Mouse (Mus musculus): Measurements from ENCODE around the gene 2210011C24Rik.
"Not testable (repeated sequence)": the region's sequence is repeated elsewhere in the genome, so short reads cannot be mapped to it uniquely, and the experiment has no call there.

2210011C24Rik gene

GRCm38 (mm10) chr8:84021096-84021495 lies 9.1 kb upstream of the 2210011C24Rik start, which contains the start of gene Palm3:
Palm3 (plus strand) TSS chr8:84021471.
- no peak for DNase-seq (ENCODE audit: extremely low read depth, low read depth, low spot score)

DNA sequence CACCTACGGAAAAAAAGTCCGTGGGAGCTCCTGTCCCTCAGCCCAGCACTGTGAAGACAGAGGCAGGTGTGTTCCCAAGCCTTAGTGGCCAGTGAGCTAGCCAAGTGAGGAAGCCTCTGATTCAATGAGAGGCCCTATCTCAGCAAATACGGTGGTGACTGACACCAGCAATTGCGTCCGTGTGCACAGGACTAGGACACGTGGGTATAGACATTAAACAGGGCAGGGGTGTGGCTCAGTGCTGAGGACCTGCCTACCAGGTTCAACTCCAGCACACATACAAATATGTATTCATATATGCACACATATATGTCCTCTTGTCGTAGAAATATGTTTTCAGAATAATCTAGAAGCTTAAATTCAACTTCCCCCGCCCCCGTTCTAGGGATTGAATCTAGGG lies 7.8 kb upstream of the 2210011C24Rik start:
- no peak for DNase-seq (ENCODE audit: extremely low read depth, low read depth, low spot score)

- no peak for DNase-seq (ENCODE audit: extremely low read depth, low read depth, low spot score)
Observed at GRCm38 (mm10) chr8:84015833-84016232, 3.9 kb upstream of the 2210011C24Rik start.

GRCm38 (mm10) chr8:84012499-84013165 lies 661 bp upstream of the 2210011C24Rik start:
- no peak for DNase-seq (ENCODE audit: extremely low read depth, low read depth, low spot score)

GRCm38 (mm10) chr8:84010625-84011611 lies 1.1 kb downstream of the 2210011C24Rik start:
- DNase-seq (ENCODE audit: extremely low read depth, low read depth, low spot score) = no peak

DNA sequence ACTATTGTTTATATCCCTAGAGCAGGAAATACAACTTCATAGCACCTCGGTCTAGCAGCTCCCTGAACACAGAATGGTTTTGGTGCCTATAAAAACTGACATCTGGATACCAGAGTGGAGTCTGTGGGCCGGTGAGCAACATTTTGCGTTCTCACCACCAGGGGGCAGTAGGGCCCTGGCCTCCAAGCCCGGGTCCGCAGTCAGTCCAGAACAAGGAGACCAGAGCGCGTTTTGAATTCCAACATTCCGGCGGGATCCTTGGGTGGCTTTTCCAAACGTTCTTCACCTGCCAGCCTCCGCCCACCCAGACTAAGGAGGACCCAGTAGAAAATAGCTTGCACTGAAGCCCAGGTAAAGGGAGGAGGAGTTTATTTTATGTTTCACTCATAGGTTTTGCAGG lies 2.1 kb downstream of the 2210011C24Rik start:
- no peak for DNase-seq (ENCODE audit: extremely low read depth, low read depth, low spot score)

GRCm38 (mm10) chr8:84008362-84008761 lies 3.6 kb downstream of the 2210011C24Rik start:
- DNase-seq (ENCODE audit: extremely low read depth, low read depth, low spot score) = no peak

GRCm38 (mm10) chr8:84005502-84005901 lies 6.5 kb downstream of the 2210011C24Rik start:
- not testable (repeated sequence) for DNase-seq (ENCODE audit: extremely low read depth, low read depth, low spot score)

GRCm38 (mm10) chr8:84004533-84005201 lies 7.3 kb downstream of the 2210011C24Rik start:
- no peak for DNase-seq (ENCODE audit: extremely low read depth, low read depth, low spot score)

- no peak for DNase-seq (ENCODE audit: extremely low read depth, low read depth, low spot score)
Observed at GRCm38 (mm10) chr8:84003612-84004246, 8.2 kb downstream of the 2210011C24Rik start.

DNA sequence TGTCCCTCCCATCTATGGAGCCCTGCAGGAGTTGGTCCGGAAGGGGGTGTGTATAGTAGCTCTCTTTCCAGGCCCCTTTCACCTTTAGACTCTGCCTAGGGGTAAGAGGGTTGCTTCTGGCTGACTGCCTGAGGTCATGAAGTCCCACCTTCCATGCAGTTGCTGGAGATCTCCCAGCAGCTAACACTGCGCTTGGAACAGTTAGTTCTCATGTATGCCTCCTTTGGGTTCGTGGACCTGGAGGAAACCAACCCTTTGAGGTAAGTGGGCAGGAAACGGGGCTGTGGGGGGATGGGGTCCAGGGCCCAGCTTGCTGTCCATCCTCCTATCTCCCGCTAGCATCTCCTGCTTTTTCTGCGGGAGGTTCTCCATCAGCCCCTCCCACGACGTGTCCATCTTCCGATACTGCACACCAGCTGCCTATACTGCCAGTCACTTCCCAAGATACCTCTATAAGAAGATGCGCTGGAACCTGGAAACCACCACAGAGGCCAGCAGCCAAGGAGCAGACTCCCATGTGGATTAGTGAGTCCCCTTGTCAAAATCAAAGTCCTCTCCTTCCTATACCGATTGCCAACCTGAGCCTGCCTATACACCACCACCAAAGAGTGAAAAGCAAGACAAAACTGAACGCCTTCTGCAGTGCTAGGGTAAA lies 8.9 kb downstream of the 2210011C24Rik start:
- no peak for DNase-seq (ENCODE audit: extremely low read depth, low read depth, low spot score)

- no peak for DNase-seq (ENCODE audit: extremely low read depth, low read depth, low spot score)
Observed at GRCm38 (mm10) chr8:84001281-84002000, 10.5 kb downstream of the 2210011C24Rik start, which contains the start of gene 1700067K01Rik. 1700067K01Rik (plus strand) TSS chr8:84001502.

- DNase-seq (ENCODE audit: extremely low read depth, low read depth, low spot score) = no peak
Observed at GRCm38 (mm10) chr8:83999825-84000224, 12.1 kb downstream of the 2210011C24Rik start.

- DNase-seq (ENCODE audit: extremely low read depth, low read depth, low spot score) = no peak
Observed at GRCm38 (mm10) chr8:83999057-83999705, 12.8 kb downstream of the 2210011C24Rik start.

DNA sequence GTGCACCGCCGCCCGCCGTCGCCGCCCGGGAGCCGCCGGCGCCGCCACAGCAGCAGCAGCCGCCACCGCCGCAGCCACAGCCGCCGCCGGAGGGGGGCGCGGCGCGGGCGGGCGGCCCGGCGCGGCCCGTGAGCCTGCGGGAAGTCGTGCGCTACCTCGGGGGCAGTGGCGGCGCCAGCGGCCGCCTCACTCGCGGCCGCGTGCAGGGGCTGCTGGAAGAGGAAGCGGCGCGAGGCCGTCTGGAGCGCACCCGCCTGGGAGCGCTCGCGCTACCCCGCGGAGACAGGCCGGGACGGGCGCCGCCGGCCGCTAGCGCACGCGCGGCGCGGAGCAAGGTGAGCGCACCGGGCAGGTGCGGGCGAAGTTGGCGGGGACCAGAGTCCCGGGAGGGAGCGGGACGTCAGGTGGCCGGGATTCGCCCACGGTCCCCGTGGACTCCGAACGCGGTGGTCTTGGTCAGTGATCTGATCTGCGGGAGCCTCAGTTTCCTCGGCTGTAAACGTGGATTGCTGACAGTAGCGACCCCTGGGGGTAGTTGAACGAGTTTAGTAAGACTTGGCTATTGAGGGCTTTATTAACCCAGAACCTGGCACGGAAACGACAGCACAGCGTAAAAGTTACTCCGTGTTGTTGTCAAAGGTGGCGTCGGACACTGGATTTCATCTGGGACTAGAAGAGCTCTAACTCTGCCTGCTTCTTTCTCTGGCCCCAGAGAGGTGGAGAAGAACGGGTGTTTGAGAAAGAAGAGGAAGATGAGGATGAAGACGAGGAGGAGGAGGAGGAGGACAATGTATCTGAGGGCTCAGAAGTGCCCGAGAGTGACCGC lies 13.5 kb downstream of the 2210011C24Rik start:
- no peak for DNase-seq (ENCODE audit: extremely low read depth, low read depth, low spot score)

- DNase-seq (ENCODE audit: extremely low read depth, low read depth, low spot score) = no peak
Observed at GRCm38 (mm10) chr8:83997511-83998141, 14.3 kb downstream of the 2210011C24Rik start, which contains the start of gene Samd1. Samd1 (plus strand) TSS chr8:83997672.
